Mouse (Mus musculus): ENCODE data around the gene Ranbp10. TPM values are rescaled to one million over a fixed set of nuclear protein-coding genes. Genes with fewer than 3 reads are reported as not detected.
A peak's percentile ranks its signal among the peaks of the same experiment; 100 is the strongest.

Ranbp10 gene
- total RNA-seq, 2 experiments from 2014 or later: 23.1 to 24.7 TPM

GRCm38 (mm10) chr8:105743301-105743700, 83.8 kb downstream of the Ranbp10 start:
- no peak for DNase-seq
- intact Hi-C loops (cut with DNase I): no loop called here

DNA sequence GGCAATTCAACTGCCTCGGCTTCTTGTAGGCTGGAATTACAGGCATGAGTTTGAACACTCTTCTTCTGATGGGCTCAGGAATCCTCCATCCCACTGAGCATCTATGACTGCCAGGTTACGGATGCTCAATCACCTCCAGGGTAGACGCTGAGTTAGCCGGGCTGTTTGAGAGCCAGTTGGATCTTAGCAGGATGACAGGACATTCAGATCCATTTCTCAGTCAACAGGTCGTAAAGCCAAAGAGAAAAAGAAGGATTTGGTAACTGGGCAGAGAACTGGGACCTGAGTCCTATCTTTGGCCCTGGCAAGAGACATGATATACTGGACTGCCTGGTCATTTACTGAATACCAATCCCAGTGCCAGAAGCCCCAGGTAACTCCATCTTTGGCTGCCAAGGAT, 87.9 kb downstream of the Ranbp10 start:
- intact Hi-C loops (cut with DNase I): no loop called here
- no peak for DNase-seq

DNA sequence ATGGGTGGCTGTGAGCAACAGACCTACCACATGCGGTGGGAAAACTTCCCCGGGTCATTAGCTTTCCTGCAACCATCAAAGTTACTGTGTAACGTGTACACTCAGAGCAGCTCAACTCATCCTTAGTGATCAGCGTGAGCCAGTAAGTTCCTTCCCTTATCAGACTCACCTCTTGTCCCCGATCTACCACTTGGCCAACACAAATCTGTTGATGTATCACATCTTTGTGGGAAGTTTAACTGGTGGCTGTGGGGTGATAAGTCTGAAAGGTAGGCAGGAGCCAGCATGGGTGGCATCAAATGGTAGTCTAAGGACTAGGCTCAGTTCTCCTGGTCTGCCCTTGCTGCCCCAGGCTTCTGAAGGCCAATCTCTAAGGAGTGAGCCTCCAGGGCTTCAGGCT, 95.0 kb downstream of the Ranbp10 start:
- no peak for DNase-seq
- intact Hi-C loops (cut with DNase I): no loop called here

GRCm38 (mm10) chr8:105727397-105728124, 99.6 kb downstream of the Ranbp10 start:
- intact Hi-C loops (cut with DNase I): no loop called here
- DNase-seq: peak; percentile 51 to 53

- no peak for DNase-seq
Observed at GRCm38 (mm10) chr8:105725726-105726125, 101.4 kb downstream of the Ranbp10 start.

DNA sequence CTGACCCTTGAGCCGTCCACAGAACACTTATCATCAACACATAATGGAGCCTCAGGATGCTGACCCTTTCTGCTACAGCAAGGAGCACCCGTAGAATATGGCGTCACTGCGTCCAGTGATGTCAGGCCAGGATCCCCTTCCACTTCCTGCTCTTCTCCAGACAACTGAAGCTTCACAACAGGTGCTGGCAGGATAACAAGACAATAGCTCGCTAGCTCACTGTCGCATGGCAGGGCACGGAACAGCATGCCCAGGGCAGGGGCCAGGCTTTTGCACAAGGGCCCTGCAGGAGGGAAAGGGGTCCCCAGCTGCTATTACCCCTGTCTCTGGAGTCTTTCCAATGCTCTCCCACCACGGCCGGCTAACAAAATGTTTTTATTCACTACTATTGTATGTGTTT, 104.3 kb downstream of the Ranbp10 start:
- intact Hi-C loops (cut with DNase I): no loop called here
- no peak for DNase-seq

More at GRCm38 (mm10) chr8:105725726-105726125, 101.4 kb downstream of the Ranbp10 start:
- intact Hi-C loops (cut with DNase I): no loop called here

DNA sequence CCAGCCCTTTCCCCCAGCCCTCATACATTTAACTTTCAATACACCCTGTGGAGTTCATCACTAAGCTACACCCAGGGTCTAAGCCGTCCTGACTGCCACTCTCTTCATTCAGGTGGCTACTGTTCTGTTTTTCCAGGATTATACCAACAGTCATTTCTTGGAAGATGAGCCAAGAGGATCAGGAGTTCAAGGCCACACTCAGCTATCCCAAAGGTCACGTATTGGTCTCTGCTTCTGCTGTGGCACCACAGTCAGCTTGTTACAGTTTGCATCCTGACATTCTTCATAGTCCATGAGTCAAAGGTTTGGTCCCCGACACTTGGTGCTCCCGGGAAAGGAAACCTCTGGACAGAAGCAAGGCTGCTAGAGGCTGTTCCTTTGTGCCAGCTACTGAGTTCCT, 107.5 kb downstream of the Ranbp10 start:
- no peak for DNase-seq
- intact Hi-C loops (cut with DNase I): no loop called here

Other genes with a start within 250 kb of the Ranbp10 start
- gene Ripor1, start 222.1 kb downstream of the Ranbp10 start, total RNA-seq (2021): 10 to 100 TPM; 46.0 to 49.0 TPM
- gene Ctcf, start 190.8 kb downstream of the Ranbp10 start, total RNA-seq (2021): 10 to 100 TPM; 43.8 to 44.6 TPM
- gene Agrp, start 190.0 kb downstream of the Ranbp10 start, total RNA-seq (2021): not detected
- gene Carmil2, start 141.1 kb downstream of the Ranbp10 start, total RNA-seq (2021): 1 to 10 TPM in 1 of 2 experiments, under 1 TPM in 1; 0.69 to 5.7 TPM
- gene Acd, start 126.2 kb downstream of the Ranbp10 start, total RNA-seq (2021): 10 to 100 TPM; 13.8 to 16.9 TPM
- 1 to 10 TPM; 7.8 to 9.1 TPM for gene Pard6a, start 126.2 kb downstream of the Ranbp10 start, total RNA-seq (2021)
- not detected for gene 4933405L10Rik, start 119.7 kb downstream of the Ranbp10 start, total RNA-seq (2021)
- 1 to 10 TPM; 2.4 to 2.5 TPM for gene Enkd1, start 119.1 kb downstream of the Ranbp10 start, total RNA-seq (2021)
- gene Gfod2, start 68.7 kb downstream of the Ranbp10 start, total RNA-seq (2021): 1 to 10 TPM; 3.6 to 3.7 TPM
- under 1 TPM in 1 of 2 experiments, not detected in 1; 0.38 TPM for gene Tsnaxip1, start 381 bp upstream of the Ranbp10 start, total RNA-seq (2021)
- gene Cenpt, start 25.9 kb upstream of the Ranbp10 start, total RNA-seq (2021): 1 to 10 TPM; 3.2 to 4.2 TPM
- gene Thap11, start 27.8 kb upstream of the Ranbp10 start, total RNA-seq (2021): 10 to 100 TPM; 27.5 to 29.1 TPM
- gene Nutf2, start 33.2 kb upstream of the Ranbp10 start, total RNA-seq (2021): 10 to 100 TPM; 27.2 to 34.3 TPM
- gene Edc4, start 53.5 kb upstream of the Ranbp10 start, total RNA-seq (2021): 10 to 100 TPM; 26.8 to 28.4 TPM
- under 1 TPM in 1 of 2 experiments, not detected in 1; 0.54 TPM for gene Nrn1l, start 66.2 kb upstream of the Ranbp10 start, total RNA-seq (2021)
- 10 to 100 TPM; 16.9 to 17.6 TPM for gene Pskh1, start 73.1 kb upstream of the Ranbp10 start, total RNA-seq (2021)
- gene Ctrl, start 106.5 kb upstream of the Ranbp10 start, total RNA-seq (2021): under 1 TPM; 0.46 to 0.55 TPM
- 10 to 100 TPM; 57.6 to 66.5 TPM for gene Psmb10, start 111.1 kb upstream of the Ranbp10 start, total RNA-seq (2021)
- 1 to 10 TPM; 1.0 to 1.3 TPM for gene Lcat, start 116.0 kb upstream of the Ranbp10 start, total RNA-seq (2021)
- 10 to 100 TPM; 50.8 to 52.0 TPM for gene Slc12a4, start 138.7 kb upstream of the Ranbp10 start, total RNA-seq (2021)
- not detected for gene Dpep3, start 152.1 kb upstream of the Ranbp10 start, total RNA-seq (2021)
- gene Dus2, start 164.0 kb upstream of the Ranbp10 start, total RNA-seq (2021): 1 to 10 TPM; 7.4 to 7.8 TPM
- not detected for gene Dpep2nb, start 178.6 kb upstream of the Ranbp10 start, total RNA-seq (2021)
- 1 to 10 TPM; 9.5 to 9.9 TPM for gene Ddx28, start 184.5 kb upstream of the Ranbp10 start, total RNA-seq (2021)
- gene Nfatc3, start 231.5 kb upstream of the Ranbp10 start, total RNA-seq (2021): 10 to 100 TPM; 22.0 to 29.4 TPM